Mouse (Mus musculus): ENCODE results near the gene Iah1. TPM values are rescaled to one million over a fixed set of nuclear protein-coding genes. Genes with fewer than 3 reads are reported as not detected.
A peak's percentile ranks its signal among the peaks of the same experiment; 100 is the strongest.

The Iah1 gene
- polyA plus RNA-seq, 1 experiment from 2014 or later, result 45.1 TPM

DNA sequence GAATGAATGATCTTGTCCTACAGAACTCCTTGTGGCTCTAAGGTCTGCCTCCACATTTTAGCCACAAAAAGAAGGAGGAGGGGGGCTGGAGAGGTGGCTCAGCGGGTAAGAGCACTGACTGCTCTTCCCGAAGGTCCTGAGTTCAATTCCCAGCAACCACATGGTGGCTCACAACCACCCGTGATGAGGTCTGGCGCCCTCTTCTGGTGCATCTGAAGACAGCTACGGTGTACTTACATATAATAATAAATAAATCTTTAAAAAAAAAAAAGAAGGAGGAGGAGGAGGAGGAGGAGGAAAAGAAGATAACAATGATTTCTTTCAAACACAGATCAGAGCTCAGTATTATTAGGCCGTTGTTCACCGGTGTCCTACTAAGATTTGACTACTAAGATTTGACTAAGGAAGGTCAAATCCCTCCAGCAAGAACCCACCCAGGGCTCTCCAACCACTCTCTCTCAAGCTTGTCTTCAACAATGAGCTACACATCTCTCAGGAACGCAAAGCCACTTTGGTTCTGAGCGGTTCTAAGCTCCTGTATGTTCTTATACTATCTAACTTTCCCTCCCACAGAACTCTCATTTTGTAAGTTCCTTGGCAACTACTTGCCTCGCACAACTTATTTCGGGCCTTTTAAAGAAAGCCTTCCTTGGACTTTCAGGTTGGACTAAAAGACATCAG is 31.3 kb upstream of the Iah1 start, which contains the start of gene Cpsf3:
Gene Cpsf3, plus strand, starts transcription at position 631 of the 681 bp plus-strand sequence.
- H3K4me1 ChIP-seq (replicated peaks; ENCODE audit: control insufficient read depth, insufficient read depth), result peaks cover 4% of the 10 kb centered on the region; the same call in 1 of the 2 replicates
- peak within 1 kb of the TSS; percentile 90 for H3K9ac ChIP-seq (ENCODE audit: low read length)
- TF ChIP-seq CTCF (IDR thresholded peaks at IDR 0.05; ENCODE audit: low read depth), result peak; percentile 36
- TF ChIP-seq EP300 (optimal IDR thresholded peaks at IDR 0.05), result no peak
- H3K27ac ChIP-seq (replicated peaks), result peak within 1 kb of the TSS; percentile 90
- no peak for ATAC-seq (ENCODE audit: low FRiP score, low TSS enrichment)
- H3K27me3 ChIP-seq (ENCODE audit: control insufficient read depth, insufficient read depth, low read length), result no peaks in the 10 kb centered on the region
- H3K4me2 ChIP-seq (replicated peaks; ENCODE audit: low read depth), result peak within 1 kb of the TSS; percentile 88
- no peaks in the 10 kb centered on the region for H3K36me3 ChIP-seq (ENCODE audit: control insufficient read depth, insufficient read depth, low read length)
- WGBS, result 50% methylated on average over 11 of the region's 11 CpGs
- peak within 1 kb of the TSS; percentile 87 for H3K4me3 ChIP-seq (ENCODE audit: low read depth, low read length)
- no peak for DNase-seq (ENCODE audit: low spot score)
- no peaks in the 10 kb centered on the region for H3K9me3 ChIP-seq (ENCODE audit: control insufficient read depth, low read length)

DNA sequence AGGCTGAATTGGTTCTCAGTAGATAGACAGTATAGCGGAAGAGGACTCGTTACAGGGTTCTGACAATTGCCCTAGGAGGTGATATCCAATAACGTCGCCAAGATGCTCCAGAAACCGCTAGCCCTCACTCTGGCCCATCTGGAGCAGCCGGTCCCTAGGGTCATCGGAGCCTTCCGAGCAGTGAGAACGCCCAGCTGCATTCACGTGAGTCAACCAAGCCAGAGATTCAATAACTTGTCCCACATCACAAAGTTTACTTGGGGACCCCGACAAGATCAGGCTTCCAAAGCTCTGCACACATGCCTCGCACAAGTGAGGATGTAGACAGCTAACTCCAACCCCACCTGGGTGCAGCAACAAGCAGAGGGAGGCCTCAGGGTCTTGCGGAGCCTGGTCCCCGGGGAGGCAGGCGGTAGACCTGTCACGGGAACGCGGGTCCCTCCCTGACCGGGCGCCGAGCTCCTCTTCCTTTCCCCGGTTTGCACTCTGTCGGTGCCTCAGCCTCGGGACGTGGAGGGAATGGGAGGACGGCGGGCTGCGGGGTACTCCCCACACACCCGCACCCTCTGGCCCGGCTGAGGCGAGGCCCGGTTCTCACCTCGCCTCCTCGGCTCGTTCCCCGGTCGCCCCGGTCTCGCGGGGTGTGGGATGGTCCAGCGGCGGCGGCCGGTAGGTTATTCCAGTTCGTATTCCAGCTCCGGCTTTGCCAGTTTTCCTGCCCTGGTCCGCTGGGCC is 30.5 kb upstream of the Iah1 start:
- no peaks in the 10 kb centered on the region for H3K9me3 ChIP-seq (ENCODE audit: control insufficient read depth, low read length)
- H3K4me2 ChIP-seq (replicated peaks; ENCODE audit: low read depth), result peak overlapping the region; percentile 77
- under 1% methylated on average over 46 of the region's 47 CpGs for WGBS
- H3K9ac ChIP-seq (ENCODE audit: low read length), result peak overlapping the region; percentile 84
- peak overlapping the region; percentile 87 for H3K4me3 ChIP-seq (ENCODE audit: low read depth, low read length)
- H3K36me3 ChIP-seq (ENCODE audit: control insufficient read depth, insufficient read depth, low read length), result no peaks in the 10 kb centered on the region; the same call in 1 of the 2 replicates
- H3K27me3 ChIP-seq (ENCODE audit: control insufficient read depth, insufficient read depth, low read length), result no peaks in the 10 kb centered on the region
- TF ChIP-seq CTCF (IDR thresholded peaks at IDR 0.05; ENCODE audit: low read depth) (0 out of 2 replicates have a peak, but pooled peaks have one; percentile 7), EP300 (optimal IDR thresholded peaks at IDR 0.05) (no peak)
- H3K27ac ChIP-seq (replicated peaks), result peak overlapping the region; percentile 90
- ATAC-seq (ENCODE audit: low FRiP score, low TSS enrichment), result peak; percentile 87
- H3K4me1 ChIP-seq (replicated peaks; ENCODE audit: control insufficient read depth, insufficient read depth), result peaks cover 4% of the 10 kb centered on the region; the same call in 1 of the 2 replicates
- DNase-seq (ENCODE audit: low spot score), result no peak

DNA sequence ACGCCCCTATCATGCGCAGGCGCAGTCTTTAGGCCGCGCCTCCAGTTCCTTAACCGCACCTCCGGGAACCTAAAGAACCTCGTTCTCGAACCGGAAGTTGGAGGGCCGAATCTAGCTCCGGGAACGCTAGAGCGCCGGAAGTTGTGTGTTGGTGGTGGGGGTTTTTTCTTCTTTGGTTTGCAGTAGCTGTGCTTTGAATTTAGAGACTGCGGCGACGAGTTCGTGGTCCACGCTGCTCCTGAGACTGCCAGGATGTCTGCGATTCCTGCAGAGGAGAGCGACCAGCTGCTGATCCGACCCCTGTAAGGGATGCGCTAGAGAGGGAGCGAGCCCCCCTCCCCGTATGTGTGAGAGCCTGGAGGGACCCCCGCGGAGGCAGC is 30.0 kb upstream of the Iah1 start, which contains the start of gene Itgb1bp1:
Gene Itgb1bp1, minus strand, starts transcription at position 42 of the 380 bp plus-strand sequence.
- peak; percentile 98 for DNase-seq (ENCODE audit: low spot score)
- H3K36me3 ChIP-seq (ENCODE audit: control insufficient read depth, insufficient read depth, low read length), result no peaks in the 10 kb centered on the region; the same call in 1 of the 2 replicates
- peak; percentile 96 for ATAC-seq (ENCODE audit: low FRiP score, low TSS enrichment)
- no peaks in the 10 kb centered on the region for H3K27me3 ChIP-seq (ENCODE audit: control insufficient read depth, insufficient read depth, low read length)
- TF ChIP-seq CTCF (IDR thresholded peaks at IDR 0.05; ENCODE audit: low read depth) (no peak), EP300 (optimal IDR thresholded peaks at IDR 0.05) (no peak)
- peak within 1 kb of the TSS; percentile 90 for H3K9ac ChIP-seq (ENCODE audit: low read length)
- H3K4me1 ChIP-seq (replicated peaks; ENCODE audit: control insufficient read depth, insufficient read depth), result peaks cover 4% of the 10 kb centered on the region; the same call in 1 of the 2 replicates
- H3K9me3 ChIP-seq (ENCODE audit: control insufficient read depth, low read length), result no peaks in the 10 kb centered on the region
- peak within 1 kb of the TSS; percentile 88 for H3K4me2 ChIP-seq (replicated peaks; ENCODE audit: low read depth)
- peak within 1 kb of the TSS; percentile 90 for H3K27ac ChIP-seq (replicated peaks)
- peak within 1 kb of the TSS; percentile 87 for H3K4me3 ChIP-seq (ENCODE audit: low read depth, low read length)
- under 1% methylated on average over 28 of the region's 28 CpGs for WGBS

DNA sequence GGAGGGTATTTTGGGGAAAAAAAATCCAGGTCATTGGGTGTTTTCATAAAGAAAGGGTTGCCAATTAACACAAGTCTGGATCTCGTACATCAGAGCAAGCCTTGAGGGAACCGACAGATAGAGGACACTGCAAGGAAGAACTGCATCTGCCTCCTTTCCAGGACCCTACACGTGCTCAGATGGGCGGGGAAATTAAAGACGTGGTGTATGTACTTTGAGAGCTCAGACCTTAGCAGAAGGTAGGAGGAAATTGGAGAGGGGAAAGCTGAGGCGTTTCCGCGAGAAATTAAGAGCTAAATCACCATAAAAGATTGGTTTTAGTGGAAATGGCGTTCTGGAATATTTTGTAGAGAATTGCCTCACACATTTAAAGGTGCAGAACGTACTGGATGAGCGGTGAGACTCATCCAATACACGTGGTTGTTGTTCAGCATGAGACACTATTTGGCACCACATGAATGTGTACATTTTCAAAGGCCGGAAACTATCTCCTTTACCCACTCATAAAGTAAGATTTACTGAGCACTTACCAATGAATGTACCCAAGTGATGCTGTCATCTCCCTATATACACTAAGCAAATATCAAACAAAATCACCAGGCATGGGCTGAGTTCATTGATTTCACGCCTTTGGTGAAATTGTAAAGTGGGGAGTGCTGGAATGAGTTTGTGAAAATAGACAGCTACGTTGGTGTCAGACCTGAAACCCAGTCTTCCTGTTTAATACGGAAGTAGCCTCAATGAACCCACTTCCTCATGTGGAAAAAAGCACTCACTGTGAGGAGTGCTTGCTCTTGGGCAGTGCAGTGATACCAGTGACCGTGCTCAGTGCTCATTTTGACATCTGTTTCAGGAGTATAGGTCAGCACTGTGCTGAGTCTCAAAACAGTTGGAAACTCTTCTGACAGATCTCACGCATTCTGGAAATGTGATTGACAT is 29.2 kb upstream of the Iah1 start:
- Histone ChIP-seq H3K4me1 (replicated peaks; ENCODE audit: control insufficient read depth, insufficient read depth) (peaks cover 4% of the 10 kb centered on the region; the same call in 1 of the 2 replicates), H3K4me3 (ENCODE audit: low read depth, low read length) (peak overlapping the region; percentile 87), H3K4me2 (replicated peaks; ENCODE audit: low read depth) (peak overlapping the region; percentile 88), H3K9ac (ENCODE audit: low read length) (peak overlapping the region; percentile 90), H3K36me3 (ENCODE audit: control insufficient read depth, insufficient read depth, low read length) (peaks cover 4% of the 10 kb centered on the region), H3K27me3 (ENCODE audit: control insufficient read depth, insufficient read depth, low read length) (no peaks in the 10 kb centered on the region), H3K9me3 (ENCODE audit: control insufficient read depth, low read length) (no peaks in the 10 kb centered on the region), H3K27ac (replicated peaks) (peak overlapping the region; percentile 90)
- ATAC-seq (ENCODE audit: low FRiP score, low TSS enrichment) (no peak), DNase-seq (ENCODE audit: low spot score) (no peak)
- WGBS, result 26% methylated on average over 18 of the region's 18 CpGs
- TF ChIP-seq EP300 (optimal IDR thresholded peaks at IDR 0.05), result no peak
- TF ChIP-seq CTCF (IDR thresholded peaks at IDR 0.05; ENCODE audit: low read depth), result no peak

DNA sequence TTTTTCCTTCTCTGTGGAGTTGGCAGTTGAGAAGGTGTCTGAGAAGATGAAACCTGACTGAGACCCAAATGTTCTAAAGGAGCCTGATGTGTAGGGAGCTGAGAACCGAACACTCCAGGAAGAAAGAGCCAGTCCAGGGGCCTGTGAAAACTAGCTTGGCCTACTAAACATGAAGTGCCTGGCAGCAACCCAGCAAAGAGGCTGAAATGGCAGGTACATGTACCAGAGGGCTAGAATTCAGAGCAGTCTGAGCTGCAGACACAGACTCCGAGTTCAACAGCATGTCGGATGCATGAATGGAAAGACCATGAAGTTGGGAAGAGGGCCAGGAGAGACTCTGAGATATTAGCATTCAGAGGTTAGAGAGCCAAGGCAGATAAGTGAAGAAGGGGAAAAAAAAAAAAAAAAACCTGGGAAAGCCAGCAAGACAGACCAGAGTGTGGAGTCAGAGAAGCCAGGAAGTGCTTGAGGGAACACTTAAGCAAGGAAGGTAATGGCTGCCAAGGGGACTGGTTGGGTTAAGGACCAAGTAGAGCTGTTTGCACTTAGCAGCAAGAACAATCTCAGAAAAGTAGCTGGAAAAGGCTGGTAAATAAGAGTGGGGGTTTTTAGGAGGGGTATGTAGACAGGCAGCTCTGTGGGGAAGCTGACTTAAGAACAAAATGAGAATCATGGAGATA is 27.3 kb upstream of the Iah1 start:
- Histone ChIP-seq H3K27ac (replicated peaks) (no peak overlapping the region), H3K4me1 (replicated peaks; ENCODE audit: control insufficient read depth, insufficient read depth) (peaks cover 4% of the 10 kb centered on the region; the same call in 1 of the 2 replicates), H3K27me3 (ENCODE audit: control insufficient read depth, insufficient read depth, low read length) (no peaks in the 10 kb centered on the region), H3K9me3 (ENCODE audit: control insufficient read depth, low read length) (no peaks in the 10 kb centered on the region), H3K9ac (ENCODE audit: low read length) (no peak overlapping the region), H3K36me3 (ENCODE audit: control insufficient read depth, insufficient read depth, low read length) (peaks cover 14% of the 10 kb centered on the region), H3K4me3 (ENCODE audit: low read depth, low read length) (no peak overlapping the region), H3K4me2 (replicated peaks; ENCODE audit: low read depth) (no peak overlapping the region)
- 89% methylated on average over 3 of the region's 3 CpGs for WGBS
- ATAC-seq (ENCODE audit: low FRiP score, low TSS enrichment) (no peak), DNase-seq (ENCODE audit: low spot score) (no peak)
- no peak for TF ChIP-seq EP300 (optimal IDR thresholded peaks at IDR 0.05)
- TF ChIP-seq CTCF (IDR thresholded peaks at IDR 0.05; ENCODE audit: low read depth), result no peak

Data from stomach, postnatal 0 days (tissue).